Mouse (Mus musculus) ES-E14 (cell line): Measurements from ENCODE around the gene Mei1. TPM values are rescaled to one million over a fixed set of nuclear protein-coding genes. Genes with fewer than 3 reads are reported as not detected.

ENCODE experiments used
- DNase-seq: peaks from one replicate; pipeline ENCODE4 v3.0.0-alpha.2; 2013; ENCODE audit warnings: low read depth, low spot score
- H3K27ac ChIP-seq: 2 replicates; pipeline ENCODE4 v1.5.1; 2012; ENCODE audit warnings: low read depth, mild to moderate bottlenecking, low read length, moderate library complexity, mixed read lengths; ENCODE audit not compliant: poor library complexity, insufficient read depth, severe bottlenecking
- H3K36me3 ChIP-seq: 2 replicates; pipeline ENCODE4 v1.6.1; 2012; ENCODE audit warnings: mild to moderate bottlenecking, low read length, moderate library complexity, mixed read lengths; ENCODE audit not compliant: control insufficient read depth, poor library complexity, insufficient read depth, severe bottlenecking
- H3K4me1 ChIP-seq, 2 experiments: fragments of 150-350 bp in 1 of 2; sonication (generic) in 1 of 2; 2 replicates each; pipeline ENCODE4 v1.6.1; 2012; ENCODE audit warnings: low read length in 2 of 2, mild to moderate bottlenecking in 1 of 2, mixed read lengths in 1 of 2; ENCODE audit not compliant: control insufficient read depth in 2 of 2, insufficient read depth in 2 of 2, poor library complexity in 1 of 2
- H3K4me3 ChIP-seq, 2 experiments: fragments of 150-350 bp in 1 of 2; sonication (generic) in 1 of 2; 2 replicates each; pipeline ENCODE4 v1.5.1; 2012; ENCODE audit warnings: low read length in 2 of 2, low read depth in 1 of 2, mild to moderate bottlenecking in 1 of 2, mixed read lengths in 1 of 2; ENCODE audit not compliant: insufficient read depth in 1 of 2, poor library complexity in 1 of 2, severe bottlenecking in 1 of 2
- H3K9ac ChIP-seq: 2 replicates; pipeline ENCODE4 v1.6.1; 2012; ENCODE audit warnings: low read depth, mild to moderate bottlenecking, low read length, mixed read lengths; ENCODE audit not compliant: poor library complexity, insufficient read depth, severe bottlenecking
- H3K9me3 ChIP-seq: fragments of 150-350 bp; sonication (generic); 2 replicates; pipeline ENCODE4 v1.6.1; 2012; ENCODE audit warnings: low read depth, mild to moderate bottlenecking, low read length; ENCODE audit not compliant: control insufficient read depth, insufficient read depth
- CHD2 ChIP-seq: IDR thresholded peaks from 2 replicates; pipeline ENCODE4 v1.6.1; 2014; ENCODE audit warnings: mild to moderate bottlenecking, low read depth, low read length, inconsistent platforms
- HCFC1 ChIP-seq: IDR thresholded peaks from 2 replicates; pipeline ENCODE4 v1.6.1; 2012; ENCODE audit warnings: low read length, inconsistent platforms, borderline replicate concordance; ENCODE audit not compliant: insufficient read depth
- MAFK ChIP-seq: IDR thresholded peaks from 2 replicates; pipeline ENCODE4 v1.6.1; 2014; ENCODE audit warnings: mild to moderate bottlenecking, low read depth, low read length, inconsistent platforms; ENCODE audit not compliant: insufficient read depth
- ZC3H11A ChIP-seq: IDR thresholded peaks from 2 replicates; pipeline ENCODE4 v1.6.1; 2012; ENCODE audit warnings: low read depth, mild to moderate bottlenecking, inconsistent platforms, low read length, borderline replicate concordance
- ZNF384 ChIP-seq: IDR thresholded peaks from 2 replicates; pipeline ENCODE4 v1.6.1; 2012; ENCODE audit warnings: low read depth, low read length, inconsistent platforms
- in situ Hi-C, 2 experiments: fragments of 600-800 bp; cut with MboI; formaldehyde crosslinking; loops; one replicate each; pipeline ENCODE4 v1.15.1; 2025; ENCODE audit warnings: low sequenced_read_pairs in 2 of 2, inconsistent platforms in 1 of 2; ENCODE audit not compliant: unreplicated experiment in 2 of 2
- total RNA-seq: library from RNA; depleted of rRNA; stranded (reverse); fragments of 300-350 nt; gene quantifications from 2 replicates; pipeline ENCODE4 v1.2.3, GENCODE M21; 2012

Gene Mei1
- total RNA-seq, 1 experiment: 0.40 TPM

DNA sequence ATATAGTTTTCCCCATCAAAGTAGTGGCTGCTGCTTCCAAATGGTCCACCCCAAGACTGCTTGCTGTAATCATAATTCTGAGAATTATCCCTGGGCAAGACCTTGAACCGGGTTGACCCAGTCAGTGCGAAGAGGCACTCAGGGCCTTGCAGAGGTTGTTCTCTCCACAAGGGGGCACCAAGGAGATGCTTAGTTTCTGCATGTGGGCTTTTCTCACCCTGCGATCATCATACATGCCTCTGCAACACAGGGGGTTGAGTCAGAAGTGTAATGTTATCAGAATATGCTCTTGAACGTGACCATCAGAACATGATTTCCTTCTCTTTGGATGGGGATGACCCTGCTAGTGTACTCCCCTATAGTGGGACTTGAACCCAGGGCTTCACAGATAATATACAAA is 68.8 kb downstream of the Mei1 start:
- no peak overlapping the region for H3K9ac ChIP-seq
- H3K27ac ChIP-seq: no peak overlapping the region
- in situ Hi-C loops: no loop called here
- no peaks in the 10 kb centered on the region for H3K9me3 ChIP-seq
- H3K4me1 ChIP-seq: no peaks in the 10 kb centered on the region
- TF ChIP-seq HCFC1: no peak
- TF ChIP-seq ZC3H11A: no peak
- no peak for TF ChIP-seq MAFK
- no peak for TF ChIP-seq ZNF384
- no peak for TF ChIP-seq CHD2
- H3K4me3 ChIP-seq: no peak overlapping the region
- no peak for DNase-seq
- H3K36me3 ChIP-seq: peaks cover 6% of the 10 kb centered on the region; the same call in 1 of the 2 replicates

DNA sequence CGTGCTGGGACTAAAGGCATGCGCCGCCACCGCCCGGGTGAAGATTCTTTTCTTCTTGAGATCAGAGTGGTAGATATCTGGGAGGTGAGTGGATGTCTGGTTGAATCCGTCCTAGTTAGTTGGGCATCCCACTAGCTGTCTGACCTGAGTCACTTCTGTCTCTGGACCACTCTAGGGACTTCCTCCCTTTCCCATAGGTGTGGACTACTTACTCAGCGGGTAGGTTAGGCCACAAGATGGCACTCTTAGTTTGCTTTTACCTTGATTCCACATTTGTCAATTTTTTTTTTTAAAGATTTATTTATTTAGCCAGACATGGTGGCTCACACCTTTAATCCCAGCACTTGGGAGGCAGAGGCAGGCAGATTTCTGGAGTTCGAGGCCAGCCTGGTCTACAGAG is 69.4 kb downstream of the Mei1 start:
- no peak overlapping the region for H3K27ac ChIP-seq
- TF ChIP-seq HCFC1: no peak
- TF ChIP-seq ZNF384: peak; percentile 59; the same call in 1 of the 2 replicates
- no peak overlapping the region for H3K9ac ChIP-seq
- H3K9me3 ChIP-seq: no peaks in the 10 kb centered on the region
- H3K4me3 ChIP-seq: no peak overlapping the region
- peaks cover 6% of the 10 kb centered on the region; the same call in 1 of the 2 replicates for H3K36me3 ChIP-seq
- no peak for DNase-seq
- H3K4me1 ChIP-seq: peaks cover 0 to 3% of the 10 kb centered on the region in 2 experiments; a peak in 1 of 4 replicates
- in situ Hi-C loops: no loop called here

DNA sequence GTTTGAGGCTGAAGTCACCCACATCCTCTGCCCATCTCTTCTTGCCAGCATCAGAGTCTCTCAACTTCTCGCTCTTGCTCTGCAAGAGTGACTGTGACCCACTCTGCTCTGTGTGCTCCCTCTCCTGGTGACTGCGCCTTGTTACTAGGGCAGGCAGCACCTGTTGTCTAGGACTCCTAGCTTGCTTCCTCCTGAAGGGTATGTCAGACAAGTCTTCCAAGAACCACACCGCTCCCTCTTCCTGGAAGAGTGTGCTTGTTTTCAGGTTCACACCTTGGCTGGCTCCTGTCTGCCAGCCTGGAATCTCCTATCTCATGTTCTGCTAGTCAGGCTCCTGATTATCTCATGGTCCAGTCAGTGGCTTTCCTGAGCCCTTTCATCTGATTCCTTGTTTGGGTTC is 70.6 kb downstream of the Mei1 start:
- Histone ChIP-seq H3K36me3 (peaks cover 6% of the 10 kb centered on the region; the same call in 1 of the 2 replicates), H3K4me3 (no peak overlapping the region), H3K4me1 (peaks cover 0 to 7% of the 10 kb centered on the region in 2 experiments; a peak in 2 of 4 replicates), H3K27ac (no peak overlapping the region), H3K9ac (no peak overlapping the region), H3K9me3 (no peaks in the 10 kb centered on the region)
- TF ChIP-seq MAFK: no peak
- no peak for TF ChIP-seq ZC3H11A
- no peak for TF ChIP-seq HCFC1
- no peak for TF ChIP-seq CHD2
- TF ChIP-seq ZNF384: no peak
- in situ Hi-C loops: loop anchor here (5.0 to 10.0 kb wide), 2 partner anchors 94 to 97 kb away; no protein-coding TSS in a partner anchor
- DNase-seq: no peak

DNA sequence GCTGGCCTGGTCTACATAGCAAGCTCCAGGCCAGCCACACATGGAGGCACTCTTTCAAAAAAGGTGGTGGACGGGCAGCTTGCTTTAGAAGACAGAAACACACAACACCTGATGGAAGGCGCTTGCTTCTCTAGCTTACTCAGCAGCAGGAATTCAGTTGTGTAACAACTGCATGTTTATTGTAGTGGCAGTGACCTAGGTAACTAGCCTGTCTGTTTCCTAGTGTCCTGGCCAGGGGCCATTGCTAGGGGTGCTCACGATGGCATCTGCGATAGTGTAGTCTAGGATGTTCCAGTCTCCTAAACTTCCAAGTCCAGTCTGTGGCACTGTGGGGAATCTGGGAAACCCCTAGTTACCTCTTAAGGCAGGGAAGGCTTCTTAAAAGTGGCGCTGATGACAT is 74.4 kb downstream of the Mei1 start:
- peaks cover 9% of the 10 kb centered on the region; the same call in 1 of the 2 replicates for H3K36me3 ChIP-seq
- no peak overlapping the region for H3K27ac ChIP-seq
- H3K4me3 ChIP-seq: no peak overlapping the region
- peaks cover 10 to 12% of the 10 kb centered on the region in 2 experiments for H3K4me1 ChIP-seq
- no peak for DNase-seq
- H3K9ac ChIP-seq: no peak overlapping the region
- no peaks in the 10 kb centered on the region for H3K9me3 ChIP-seq
- no peak for TF ChIP-seq ZNF384
- no peak for TF ChIP-seq MAFK
- TF ChIP-seq ZC3H11A: no peak
- TF ChIP-seq HCFC1: no peak
- no peak for TF ChIP-seq CHD2
- in situ Hi-C loops: loop anchor here (5.0 to 10.0 kb wide), 2 partner anchors 91 to 93 kb away; no protein-coding TSS in a partner anchor

DNA sequence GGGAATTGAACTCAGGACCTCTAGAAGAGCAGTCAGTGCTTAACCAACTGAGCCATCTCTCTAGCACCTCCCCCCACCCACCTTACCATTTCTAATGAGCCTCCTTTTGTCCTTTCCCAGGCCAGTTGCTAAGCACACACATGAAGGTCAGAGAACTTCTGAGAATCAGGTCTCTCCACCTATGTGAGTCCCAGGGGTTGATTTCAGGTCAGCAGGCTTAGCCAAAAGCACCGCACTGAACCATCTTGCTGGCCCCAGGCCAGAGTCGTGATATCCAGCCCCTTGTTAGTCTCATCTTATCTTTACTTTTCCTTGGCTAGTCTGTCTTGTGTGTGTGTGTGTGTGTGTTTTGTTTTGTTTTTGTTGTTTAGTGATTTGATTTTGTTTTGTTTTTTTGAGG is 75.6 kb downstream of the Mei1 start:
- in situ Hi-C loops: loop anchor here in 1 of 2 experiments (10.0 kb wide), 1 partner anchor 89 kb away; no protein-coding TSS in a partner anchor
- H3K4me1 ChIP-seq: peaks cover 11 to 14% of the 10 kb centered on the region in 2 experiments
- no peak overlapping the region for H3K4me3 ChIP-seq
- H3K27ac ChIP-seq: peak overlapping the region; percentile 93
- no peak for DNase-seq
- no peak for TF ChIP-seq CHD2
- no peak for TF ChIP-seq HCFC1
- no peak for TF ChIP-seq ZC3H11A
- TF ChIP-seq MAFK: no peak
- TF ChIP-seq ZNF384: no peak
- H3K36me3 ChIP-seq: peaks cover 12% of the 10 kb centered on the region; the same call in 1 of the 2 replicates
- H3K9ac ChIP-seq: no peak overlapping the region; the same call in 1 of the 2 replicates
- H3K9me3 ChIP-seq: no peaks in the 10 kb centered on the region
